Mouse (Mus musculus): ENCODE measurements around the gene Slc35e3. TPM values are rescaled to one million over a fixed set of nuclear protein-coding genes. Genes with fewer than 3 reads are reported as not detected.
"Not testable (repeated sequence)": the region's sequence is repeated elsewhere in the genome, so short reads cannot be mapped to it uniquely, and the experiment has no call there.

Gene Slc35e3
- polyA plus RNA-seq, 1 experiment from 2014 or later, result 22.1 TPM

GRCm38 (mm10) chr10:117737075-117737474 lies 9.1 kb downstream of the Slc35e3 start:
- WGBS, result 87% methylated on average over 4 of the region's 4 CpGs
- no peaks in the 10 kb centered on the region for H3K27me3 ChIP-seq (ENCODE audit: low read depth, poor library complexity, severe bottlenecking)
- H3K9me3 ChIP-seq (replicated peaks), result no peaks in the 10 kb centered on the region
- peaks cover 64% of the 10 kb centered on the region for H3K36me3 ChIP-seq
- H3K4me3 ChIP-seq, result no peak overlapping the region
- no peak overlapping the region for H3K27ac ChIP-seq
- no peak for DNase-seq (ENCODE audit: low spot score)
- no peaks in the 10 kb centered on the region for H3K4me1 ChIP-seq

- no peaks in the 10 kb centered on the region for H3K27me3 ChIP-seq (ENCODE audit: low read depth, poor library complexity, severe bottlenecking)
- DNase-seq (ENCODE audit: low spot score), result no peak
- WGBS, result 96% methylated on average over 5 of the region's 5 CpGs
- H3K4me1 ChIP-seq, result no peaks in the 10 kb centered on the region
- H3K4me3 ChIP-seq, result no peak overlapping the region
- peaks cover 59% of the 10 kb centered on the region for H3K36me3 ChIP-seq
- no peaks in the 10 kb centered on the region for H3K9me3 ChIP-seq (replicated peaks)
- H3K27ac ChIP-seq, result no peak overlapping the region
These were observed 9.6 kb downstream of the Slc35e3 start for GRCm38 (mm10) chr10:117736573-117736972.

- 94% methylated on average over 12 of the region's 12 CpGs for WGBS
- not testable (repeated sequence) for H3K4me3 ChIP-seq; H3K27me3 ChIP-seq (ENCODE audit: low read depth, poor library complexity, severe bottlenecking); H3K27ac ChIP-seq; H3K9me3 ChIP-seq (replicated peaks); H3K4me1 ChIP-seq; DNase-seq (ENCODE audit: low spot score)
- peaks cover 52% of the 10 kb centered on the region for H3K36me3 ChIP-seq
These were observed 10.8 kb downstream of the Slc35e3 start for GRCm38 (mm10) chr10:117735396-117735795.

- H3K27me3 ChIP-seq (ENCODE audit: low read depth, poor library complexity, severe bottlenecking); H3K9me3 ChIP-seq (replicated peaks); H3K4me3 ChIP-seq; H3K27ac ChIP-seq; H3K4me1 ChIP-seq; DNase-seq (ENCODE audit: low spot score): not testable (repeated sequence)
- 89% methylated on average over 9 of the region's 10 CpGs for WGBS
- H3K36me3 ChIP-seq, result peaks cover 41% of the 10 kb centered on the region
These were observed 11.9 kb downstream of the Slc35e3 start for GRCm38 (mm10) chr10:117734104-117734852.

GRCm38 (mm10) chr10:117733626-117734025 lies 12.5 kb downstream of the Slc35e3 start:
- DNase-seq (ENCODE audit: low spot score); H3K4me1 ChIP-seq; H3K27ac ChIP-seq; H3K4me3 ChIP-seq; H3K27me3 ChIP-seq (ENCODE audit: low read depth, poor library complexity, severe bottlenecking); H3K9me3 ChIP-seq (replicated peaks): not testable (repeated sequence)
- 93% methylated on average over 8 of the region's 8 CpGs for WGBS
- peaks cover 34% of the 10 kb centered on the region for H3K36me3 ChIP-seq

- Histone ChIP-seq H3K4me1 (no peaks in the 10 kb centered on the region), H3K36me3 (peaks cover 29% of the 10 kb centered on the region), H3K27ac (no peak overlapping the region), H3K27me3 (ENCODE audit: low read depth, poor library complexity, severe bottlenecking) (no peaks in the 10 kb centered on the region), H3K9me3 (replicated peaks) (no peaks in the 10 kb centered on the region), H3K4me3 (no peak overlapping the region)
- WGBS, result 85% methylated on average over 14 of the region's 14 CpGs
- DNase-seq (ENCODE audit: low spot score), result no peak
These were observed 13.1 kb downstream of the Slc35e3 start for GRCm38 (mm10) chr10:117732962-117733592.

GRCm38 (mm10) chr10:117732184-117732583 lies 14.0 kb downstream of the Slc35e3 start:
- H3K36me3 ChIP-seq, result peaks cover 20% of the 10 kb centered on the region
- no peaks in the 10 kb centered on the region for H3K27me3 ChIP-seq (ENCODE audit: low read depth, poor library complexity, severe bottlenecking)
- H3K9me3 ChIP-seq (replicated peaks), result no peaks in the 10 kb centered on the region
- no peak for DNase-seq (ENCODE audit: low spot score)
- H3K4me1 ChIP-seq, result no peaks in the 10 kb centered on the region
- H3K27ac ChIP-seq, result no peak overlapping the region
- WGBS, result 93% methylated on average over 5 of the region's 5 CpGs
- H3K4me3 ChIP-seq, result no peak overlapping the region

- no peak overlapping the region for H3K27ac ChIP-seq
- H3K4me1 ChIP-seq, result no peaks in the 10 kb centered on the region
- no peak for DNase-seq (ENCODE audit: low spot score)
- no peaks in the 10 kb centered on the region for H3K27me3 ChIP-seq (ENCODE audit: low read depth, poor library complexity, severe bottlenecking)
- H3K9me3 ChIP-seq (replicated peaks), result no peaks in the 10 kb centered on the region
- peaks cover 13% of the 10 kb centered on the region for H3K36me3 ChIP-seq
- WGBS, result 59% methylated on average over 15 of the region's 15 CpGs
- H3K4me3 ChIP-seq, result no peak overlapping the region
These were observed 14.7 kb downstream of the Slc35e3 start for GRCm38 (mm10) chr10:117731244-117732101.

GRCm38 (mm10) chr10:117730637-117731203 lies 15.4 kb downstream of the Slc35e3 start:
- H3K4me3 ChIP-seq, result no peak overlapping the region
- H3K9me3 ChIP-seq (replicated peaks), result no peaks in the 10 kb centered on the region
- no peak for DNase-seq (ENCODE audit: low spot score)
- H3K4me1 ChIP-seq, result no peaks in the 10 kb centered on the region
- H3K36me3 ChIP-seq, result 0 out of 2 replicates have a peak, but pooled peaks cover 7% of the 10 kb centered on the region
- WGBS, result 95% methylated on average over 12 of the region's 12 CpGs
- no peaks in the 10 kb centered on the region for H3K27me3 ChIP-seq (ENCODE audit: low read depth, poor library complexity, severe bottlenecking)
- H3K27ac ChIP-seq, result no peak overlapping the region

GRCm38 (mm10) chr10:117730140-117730539 lies 16.0 kb downstream of the Slc35e3 start:
- no peaks in the 10 kb centered on the region for H3K27me3 ChIP-seq (ENCODE audit: low read depth, poor library complexity, severe bottlenecking)
- H3K27ac ChIP-seq, result no peak overlapping the region
- no peak overlapping the region for H3K4me3 ChIP-seq
- H3K4me1 ChIP-seq, result no peaks in the 10 kb centered on the region
- DNase-seq (ENCODE audit: low spot score), result no peak
- H3K36me3 ChIP-seq, result 0 out of 2 replicates have a peak, but pooled peaks cover 4% of the 10 kb centered on the region
- WGBS, result 95% methylated on average over 7 of the region's 7 CpGs
- no peaks in the 10 kb centered on the region for H3K9me3 ChIP-seq (replicated peaks)

GRCm38 (mm10) chr10:117729139-117729814 lies 16.9 kb downstream of the Slc35e3 start:
- H3K27me3 ChIP-seq (ENCODE audit: low read depth, poor library complexity, severe bottlenecking), result no peaks in the 10 kb centered on the region
- H3K4me1 ChIP-seq, result no peaks in the 10 kb centered on the region
- WGBS, result 78% methylated on average over 11 of the region's 11 CpGs
- 0 out of 2 replicates have a peak, but pooled peaks cover 3% of the 10 kb centered on the region for H3K36me3 ChIP-seq
- no peaks in the 10 kb centered on the region for H3K9me3 ChIP-seq (replicated peaks)
- no peak for DNase-seq (ENCODE audit: low spot score)
- no peak overlapping the region for H3K4me3 ChIP-seq
- no peak overlapping the region for H3K27ac ChIP-seq

- no peaks in the 10 kb centered on the region for H3K27me3 ChIP-seq (ENCODE audit: low read depth, poor library complexity, severe bottlenecking)
- no peaks in the 10 kb centered on the region for H3K4me1 ChIP-seq
- H3K9me3 ChIP-seq (replicated peaks), result no peaks in the 10 kb centered on the region
- H3K4me3 ChIP-seq, result no peak overlapping the region
- H3K36me3 ChIP-seq, result 0 out of 2 replicates have a peak, but pooled peaks cover 3% of the 10 kb centered on the region
- no peak for DNase-seq (ENCODE audit: low spot score)
- H3K27ac ChIP-seq, result no peak overlapping the region
- WGBS, result 90% methylated on average over 5 of the region's 5 CpGs
These were observed 17.6 kb downstream of the Slc35e3 start for GRCm38 (mm10) chr10:117728574-117728973.

Measured in limb, embryonic 10.5 days (tissue).